Mouse (Mus musculus) midbrain, postnatal 0 days (tissue): ENCODE measurements around the gene Mrpl2. TPM values are rescaled to one million over a fixed set of nuclear protein-coding genes. Genes with fewer than 3 reads are reported as not detected.

Experiments
- ATAC-seq: fragments of 200-750 bp; cut with Nextera tagmentation; 2 replicates; pipeline ENCODE4 v1.8.0; 2017; ENCODE audit warnings: moderate number of reproducible peaks, mild to moderate bottlenecking, moderate TSS enrichment, moderate library complexity; ENCODE audit not compliant: low FRiP score
- DNase-seq: peaks from one replicate; pipeline ENCODE4 v3.0.0-alpha.2; 2015; ENCODE audit warnings: low spot score
- H3K27ac ChIP-seq: fragments of 300-500 bp; sonication (generic); 2 replicates; pipeline ENCODE4 v1.5.1; 2014; ENCODE audit warnings: low read depth, mild to moderate bottlenecking, low read length, mixed read lengths
- H3K27me3 ChIP-seq: fragments of 300-500 bp; sonication (generic); 2 replicates; pipeline ENCODE4 v1.6.1; 2014; ENCODE audit warnings: low read length, control low read depth, mixed read lengths; ENCODE audit not compliant: insufficient read depth
- H3K36me3 ChIP-seq: fragments of 300-500 bp; sonication (generic); 2 replicates; pipeline ENCODE4 v1.6.1; 2014; ENCODE audit warnings: low read length, control low read depth, mixed read lengths; ENCODE audit not compliant: insufficient read depth
- H3K4me1 ChIP-seq: fragments of 300-500 bp; sonication (generic); 2 replicates; pipeline ENCODE4 v1.6.1; 2014; ENCODE audit warnings: mild to moderate bottlenecking, control low read depth, antibody characterized with exemption, low read length, mixed read lengths; ENCODE audit not compliant: insufficient read depth
- H3K4me2 ChIP-seq: fragments of 300-500 bp; sonication (generic); 2 replicates; pipeline ENCODE4 v1.6.1; 2014; ENCODE audit warnings: low read depth, mild to moderate bottlenecking, low read length, mixed read lengths; ENCODE audit not compliant: poor library complexity, severe bottlenecking
- H3K4me3 ChIP-seq: fragments of 300-500 bp; sonication (generic); 2 replicates; pipeline ENCODE4 v1.5.1; 2014; ENCODE audit warnings: low read depth, mild to moderate bottlenecking, low read length, moderate library complexity
- H3K9ac ChIP-seq: fragments of 300-500 bp; sonication (generic); replicated peaks from 2 replicates; pipeline ENCODE4 v1.6.1; 2014; ENCODE audit warnings: mild to moderate bottlenecking, low read length, moderate library complexity, mixed read lengths; ENCODE audit not compliant: poor library complexity, severe bottlenecking
- H3K9me3 ChIP-seq: fragments of 300-500 bp; sonication (generic); 2 replicates; pipeline ENCODE4 v1.6.1; 2016; ENCODE audit warnings: low read length, control low read depth
- CTCF ChIP-seq: IDR thresholded peaks from 2 replicates; pipeline ENCODE4 v1.5.1; 2016; ENCODE audit warnings: antibody characterized with exemption, mild to moderate bottlenecking
- WGBS: fragments of 180-500 bp; shearing (Covaris S2); extraction: QIAGEN DNeasy Blood & Tissue Kit; methylation state at CpG from one replicate; pipeline ENCODE4 v1.1.7; 2014; 5-methylcytosine and 5-hydroxymethylcytosine counted together
- polyA plus RNA-seq: library from polyadenylated mRNA; unstranded; fragments of >200 nt; fragmentation: Nextera tagmentation; extraction: Ambion mirVana; gene quantifications from 2 replicates; pipeline ENCODE4 v1.2.1, GENCODE M21; 2015
- total RNA-seq: library from RNA; depleted of rRNA; stranded (reverse); fragments of >200 nt; gene quantifications from 2 replicates; pipeline ENCODE4 v1.2.3, GENCODE M21; 2014

Gene Mrpl2
- total and polyA plus RNA-seq, 2 experiments from 2014 or later = 46.7 to 85.7 TPM

DNA sequence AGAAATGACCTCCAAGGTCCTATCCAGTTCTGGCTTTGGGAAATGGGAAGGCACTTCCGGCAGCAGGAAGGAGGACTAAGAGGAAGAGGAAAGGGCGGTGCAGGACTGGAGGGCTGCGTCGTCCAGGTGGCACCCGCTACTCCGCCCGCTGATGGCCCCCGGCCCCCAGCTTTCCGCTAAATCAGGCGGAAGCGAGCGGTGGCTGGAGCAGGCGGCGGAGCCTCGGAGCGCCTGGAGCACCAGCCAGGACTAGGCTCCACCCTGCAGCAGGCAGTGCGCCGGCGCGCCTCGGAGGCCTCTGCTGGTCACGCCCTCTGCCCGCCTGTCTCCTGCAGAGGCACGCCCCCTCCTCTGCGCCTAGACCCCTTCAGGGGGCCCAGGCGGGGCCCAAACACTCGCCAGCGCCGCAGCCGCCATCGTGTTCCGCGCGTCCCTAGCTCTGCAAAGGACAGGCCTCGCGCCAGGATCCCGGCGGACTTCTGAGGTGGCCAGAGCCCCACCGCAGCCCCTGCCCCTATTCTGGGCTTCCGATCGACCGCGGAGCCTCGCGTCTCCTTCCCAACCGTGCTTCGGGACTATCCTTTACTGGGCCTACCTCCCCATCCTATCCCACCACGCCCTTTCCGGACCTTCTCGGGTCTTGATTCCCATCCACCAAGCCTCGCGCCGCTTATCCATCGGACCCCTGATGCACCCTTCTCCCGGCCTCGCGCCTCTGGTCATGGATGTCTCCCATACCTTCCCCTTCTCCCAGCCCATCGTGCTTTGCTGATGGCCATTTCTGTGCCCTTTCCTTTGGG lies 4.4 kb downstream of the Mrpl2 start, which contains the start of gene Cul7:
Gene Cul7 (plus strand): TSS at position 106 of the 800 bp plus-strand sequence.
- ATAC-seq = peak; percentile 91
- WGBS = under 1% methylated on average over 37 of the region's 58 CpGs

DNA sequence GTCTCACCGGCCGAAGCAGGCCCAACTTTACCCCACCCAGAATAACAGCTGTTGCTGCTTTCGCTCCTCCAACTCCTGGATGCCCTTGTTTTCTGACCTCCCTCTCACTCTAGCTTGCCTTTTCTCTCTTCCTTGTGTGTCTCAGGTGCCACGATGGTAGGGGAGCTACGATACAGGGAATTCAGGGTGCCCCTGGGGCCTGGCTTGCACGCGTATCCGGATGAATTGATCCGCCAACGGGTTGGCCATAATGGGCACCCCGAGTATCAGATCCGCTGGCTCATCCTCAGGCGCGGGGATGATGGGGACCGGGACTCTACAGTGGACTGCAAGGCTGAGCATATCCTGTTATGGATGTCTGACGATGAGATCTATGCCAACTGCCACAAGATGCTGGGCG lies 5.3 kb downstream of the Mrpl2 start:
- Histone ChIP-seq H3K36me3 (peaks cover 34% of the 10 kb centered on the region), H3K4me1 (peaks cover 12% of the 10 kb centered on the region; the same call in 1 of the 2 replicates), H3K27me3 (no peaks in the 10 kb centered on the region), H3K9me3 (no peaks in the 10 kb centered on the region), H3K4me2 (peak overlapping the region; percentile 80), H3K9ac (peak overlapping the region; percentile 87), H3K4me3 (peak overlapping the region; percentile 50), H3K27ac (peak overlapping the region; percentile 91)
- WGBS = 78% methylated on average over 17 of the region's 17 CpGs
- no peak for DNase-seq
- no peak for TF ChIP-seq CTCF
- ATAC-seq = no peak

More for the DNA sequence above, 4.4 kb downstream of the Mrpl2 start, which contains the start of gene Cul7:
- Histone ChIP-seq H3K9ac (peak within 1 kb of the TSS; percentile 87), H3K27ac (peak within 1 kb of the TSS; percentile 91), H3K36me3 (peaks cover 26% of the 10 kb centered on the region), H3K4me2 (peak within 1 kb of the TSS; percentile 80), H3K9me3 (no peaks in the 10 kb centered on the region), H3K27me3 (no peaks in the 10 kb centered on the region), H3K4me1 (peaks cover 12% of the 10 kb centered on the region; the same call in 1 of the 2 replicates), H3K4me3 (peak within 1 kb of the TSS; percentile 50)
- peak; percentile 97 for DNase-seq
- no peak; the same call in 1 of the 2 replicates for TF ChIP-seq CTCF

GRCm38 (mm10) chr17:46651755-46652547 lies 5.9 kb downstream of the Mrpl2 start:
- DNase-seq (no peak), ATAC-seq (no peak)
- Histone ChIP-seq H3K9me3 (no peaks in the 10 kb centered on the region), H3K4me1 (peaks cover 12% of the 10 kb centered on the region; the same call in 1 of the 2 replicates), H3K4me2 (peak overlapping the region; percentile 80), H3K4me3 (0 out of 2 replicates have a peak overlapping the region, but pooled peaks have one; percentile 1), H3K27me3 (no peaks in the 10 kb centered on the region), H3K36me3 (peaks cover 41% of the 10 kb centered on the region), H3K9ac (no peak overlapping the region), H3K27ac (peak overlapping the region; percentile 91; the same call in 1 of the 2 replicates)
- 78% methylated on average over 20 of the region's 20 CpGs for WGBS
- TF ChIP-seq CTCF = no peak

DNA sequence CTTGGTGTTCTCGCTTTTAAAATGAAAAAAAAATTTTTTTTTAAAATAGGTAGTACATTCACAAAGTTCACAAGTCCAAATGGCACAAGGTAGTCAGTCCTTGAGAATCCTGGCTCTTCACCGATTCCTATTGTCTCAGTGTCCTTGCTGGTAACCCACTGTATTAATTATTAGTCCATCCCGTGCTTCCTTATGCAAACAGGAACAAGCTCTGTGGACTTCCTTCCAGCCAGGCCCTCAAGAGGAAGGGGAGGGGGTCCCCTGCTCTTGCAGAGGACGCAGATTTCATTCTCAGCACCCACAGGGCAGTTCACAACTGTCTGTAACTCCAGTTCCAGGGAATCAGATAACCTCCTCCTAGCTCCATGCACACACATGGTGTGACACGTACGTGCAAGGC lies 10.0 kb downstream of the Mrpl2 start:
- WGBS = 88% methylated on average over 6 of the region's 6 CpGs
- no peak overlapping the region for H3K27ac ChIP-seq
- no peak for ATAC-seq
- H3K9me3 ChIP-seq = no peaks in the 10 kb centered on the region
- no peaks in the 10 kb centered on the region for H3K27me3 ChIP-seq
- H3K36me3 ChIP-seq = peaks cover 73% of the 10 kb centered on the region
- H3K4me1 ChIP-seq = peaks cover 9% of the 10 kb centered on the region; the same call in 1 of the 2 replicates
- H3K9ac ChIP-seq = no peak overlapping the region
- no peak for TF ChIP-seq CTCF
- no peak overlapping the region for H3K4me2 ChIP-seq
- H3K4me3 ChIP-seq = no peak overlapping the region
- DNase-seq = no peak

- H3K36me3 ChIP-seq = peaks cover 89% of the 10 kb centered on the region
- H3K27ac ChIP-seq = no peak overlapping the region
- no peak for TF ChIP-seq CTCF
- WGBS = 97% methylated on average over 9 of the region's 9 CpGs
- no peak overlapping the region for H3K4me2 ChIP-seq
- DNase-seq (no peak), ATAC-seq (no peak)
- no peaks in the 10 kb centered on the region for H3K27me3 ChIP-seq
- H3K4me3 ChIP-seq = no peak overlapping the region
- no peaks in the 10 kb centered on the region for H3K9me3 ChIP-seq
- no peak overlapping the region for H3K9ac ChIP-seq
- no peaks in the 10 kb centered on the region for H3K4me1 ChIP-seq
Observed at GRCm38 (mm10) chr17:46661351-46661750, 15.3 kb downstream of the Mrpl2 start.
